Comparison of ENCODE assay signal across 8 mouse cellular contexts in the genomic region with DNA sequence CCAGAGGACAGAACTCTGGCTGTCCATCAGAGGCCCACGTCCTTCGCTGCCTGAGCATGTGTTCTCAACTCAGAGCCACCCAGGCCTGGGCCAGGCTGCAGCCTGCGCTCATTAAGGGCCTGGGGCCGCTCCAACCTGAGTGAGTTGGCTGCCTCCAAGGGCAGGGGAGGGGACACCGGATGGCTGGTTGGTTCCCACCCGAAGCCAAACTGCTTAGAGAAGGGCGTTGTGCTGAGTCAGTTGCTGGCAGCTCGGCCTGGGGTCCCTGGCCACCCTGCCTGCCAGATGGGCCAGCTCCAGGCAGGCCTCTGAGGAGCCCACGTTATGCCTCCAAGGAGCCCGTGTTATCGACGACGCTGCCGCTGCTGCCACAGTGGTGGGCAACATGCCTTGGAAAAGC. TPM values are rescaled to one million over a fixed set of nuclear protein-coding genes. Genes with fewer than 3 reads are reported as not detected.
DNase-seq lines count a peak whose midpoint lies in the region; ATAC-seq and TF ChIP-seq lines count a peak whose summit lies in the region.

No protein-coding gene starts in this region.

- no peak overlapping the region for H3K9ac ChIP-seq in lung, embryonic 14.5 days

- H3K27me3 ChIP-seq in lung, embryonic 14.5 days (ENCODE audit: insufficient read depth, low read length), result no peaks in the 10 kb centered on the region

- ATAC-seq in lung, embryonic 14.5 days (ENCODE audit: insufficient read depth), result no peak; the same call in 1 of the 2 replicates

- no peaks in the 10 kb centered on the region for H3K36me3 ChIP-seq in lung, embryonic 14.5 days (ENCODE audit: insufficient read depth)

- no peaks in the 10 kb centered on the region for H3K4me1 ChIP-seq in lung, embryonic 14.5 days (ENCODE audit: insufficient read depth)
- peaks cover 2% of the 10 kb centered on the region; the same call in 1 of the 2 replicates for H3K4me1 ChIP-seq in lung, adult 2 months (ENCODE audit: control insufficient read depth, insufficient read depth, low read length)

- H3K27ac ChIP-seq in lung, embryonic 14.5 days (ENCODE audit: low read depth), result no peak overlapping the region

- 66% methylated on average over 14 of the region's 14 CpGs for WGBS in lung, embryonic 14.5 days
- WGBS in lung, adult 2 months, result 79% methylated on average over 14 of the region's 14 CpGs

- no peak overlapping the region for H3K4me3 ChIP-seq in lung, embryonic 14.5 days (ENCODE audit: low read depth, low read length)
- H3K4me3 ChIP-seq in lung, adult 2 months (replicated peaks; ENCODE audit: extremely low read depth, low read depth, low read length), result no peak overlapping the region

- DNase-seq in cerebellum, adult 9-11 months, result peak; percentile 26
- DNase-seq in cerebellum, adult 9-10 months, result no peak
- DNase-seq in lung, embryonic 14.5 days, result peak; percentile 35
- no peak for DNase-seq in lung, adult 2 months
- peak; percentile 51 to 72 for DNase-seq in gastrocnemius, adult 8-10 months (ENCODE audit: low spot score in 2 of 2)
- peak; percentile 29 for DNase-seq in right cerebral cortex, postnatal 14 days
- no peak for DNase-seq in adipocyte (ENCODE audit: low spot score)
- no peak for DNase-seq in embryo, embryonic 11 days

- no peaks in the 10 kb centered on the region for H3K9me3 ChIP-seq in lung, embryonic 14.5 days (ENCODE audit: low read depth, low read length)

- H3K4me2 ChIP-seq in lung, embryonic 14.5 days, result no peak overlapping the region

- no peak for TF ChIP-seq CTCF in lung, embryonic 14.5 days (IDR thresholded peaks at IDR 0.05; ENCODE audit: low read depth)
- no peak for TF ChIP-seq CTCF in lung, adult 2 months (IDR thresholded peaks at IDR 0.05; ENCODE audit: insufficient read depth, low read length)

- no peak for TF ChIP-seq POLR2A in lung, adult 2 months (IDR thresholded peaks at IDR 0.05; ENCODE audit: borderline replicate concordance, extremely low read depth, low read depth, low read length)

RNA-seq across cellular contexts. Expression of a gene that starts 44.9 kb away (rescaled TPM):
- polyA plus RNA-seq in lung, embryonic 14.5 days (2014; fragmentation: Nextera tagmentation; extraction: Ambion mirVana), result 30.6 and 30.9 TPM in 2 replicates
- polyA plus RNA-seq in lung, adult 2 months (2012; rRNA removed), result 2.3 and 4.2 TPM in 2 replicates
- total RNA-seq in gastrocnemius, adult 8-10 months (2022), result 1 to 10 TPM; 5.0 to 6.2 (median 5.6) TPM

Comparison
In these comparisons a context has a peak if more than half of its experiments do, and no peak if none do; other contexts are left out.
1. DNase-seq: peak in cerebellum, adult 9-11 months (single experiment), lung, embryonic 14.5 days (single experiment), gastrocnemius, adult 8-10 months (2 of 2) and right cerebral cortex, postnatal 14 days (single experiment); none in cerebellum, adult 9-10 months (single experiment), lung, adult 2 months (single experiment), adipocyte (single experiment) and embryo, embryonic 11 days (single experiment).